Mouse (Mus musculus) monocyte, adult 2 months (primary cell): ENCODE measurements around the gene Hist1h2aa.

ENCODE experiments used
- DNase-seq, 2 experiments: peaks; one replicate each; pipeline ENCODE4 v3.0.0; 2022; ENCODE audit warnings: low spot score in 2 of 2, low read depth in 1 of 2

Hist1h2aa gene

GRCm38 (mm10) chr13:23942861-23943260 is 8.6 kb downstream of the Hist1h2aa start:
- DNase-seq: no peak

GRCm38 (mm10) chr13:23946254-23946653 is 12.0 kb downstream of the Hist1h2aa start:
- DNase-seq: no peak

GRCm38 (mm10) chr13:23949484-23950246 is 15.4 kb downstream of the Hist1h2aa start:
- no peak for DNase-seq

- DNase-seq: no peak
These were observed 16.7 kb downstream of the Hist1h2aa start for GRCm38 (mm10) chr13:23950928-23951327.

- DNase-seq: no peak
These were observed 25.5 kb downstream of the Hist1h2aa start for GRCm38 (mm10) chr13:23959776-23960175.

GRCm38 (mm10) chr13:23964909-23965308 is 30.6 kb downstream of the Hist1h2aa start:
- no peak for DNase-seq

GRCm38 (mm10) chr13:23971870-23972269 is 37.6 kb downstream of the Hist1h2aa start:
- no peak for DNase-seq

- DNase-seq: no peak
These were observed 38.0 kb downstream of the Hist1h2aa start for GRCm38 (mm10) chr13:23972271-23972670.
